Mouse (Mus musculus): ENCODE measurements at regions not wholly inside any gene's neighbourhood (a gene's known extent, or its start where the extent isn't known, plus 50 kb on each side); places are given as distances from the start of the nearest gene placed in this dataset.
"Not testable (repeated sequence)": the region's sequence is repeated elsewhere in the genome, so short reads cannot be mapped to it uniquely, and the experiment has no call there.

GRCm38 (mm10) chr5:129256136-129256535, 159.6 kb downstream of the Adgrd1 start:
- DNase-seq (ENCODE audit: low spot score in 2 of 2) = no peak

GRCm38 (mm10) chr5:129257206-129257605, 160.7 kb downstream of the Adgrd1 start:
- no peak for DNase-seq (ENCODE audit: low spot score in 2 of 2)

GRCm38 (mm10) chr5:129260689-129261088, 164.1 kb downstream of the Adgrd1 start:
- no peak for DNase-seq (ENCODE audit: low spot score in 2 of 2)

GRCm38 (mm10) chr5:129263118-129263517, 166.6 kb downstream of the Adgrd1 start:
- no peak for DNase-seq (ENCODE audit: low spot score in 2 of 2)

- no peak for DNase-seq (ENCODE audit: low spot score in 2 of 2)
These were observed 167.8 kb downstream of the Adgrd1 start for GRCm38 (mm10) chr5:129264363-129264762.

GRCm38 (mm10) chr5:129268456-129268855, 171.9 kb downstream of the Adgrd1 start:
- no peak for DNase-seq (ENCODE audit: low spot score in 2 of 2)

GRCm38 (mm10) chr5:129270051-129270472, 173.5 kb downstream of the Adgrd1 start:
- DNase-seq (ENCODE audit: low spot score in 2 of 2) = no peak

GRCm38 (mm10) chr5:129281406-129281805, 184.9 kb downstream of the Adgrd1 start:
- DNase-seq (ENCODE audit: low spot score in 2 of 2) = no peak

GRCm38 (mm10) chr5:129282133-129282532, 185.6 kb downstream of the Adgrd1 start:
- no peak for DNase-seq (ENCODE audit: low spot score in 2 of 2)

GRCm38 (mm10) chr5:129282826-129283225, 186.3 kb downstream of the Adgrd1 start:
- DNase-seq (ENCODE audit: low spot score in 2 of 2) = no peak

- no peak for DNase-seq (ENCODE audit: low spot score in 2 of 2)
These were observed 190.9 kb downstream of the Adgrd1 start for GRCm38 (mm10) chr5:129287481-129287880.

- DNase-seq (ENCODE audit: low spot score in 2 of 2) = not testable (repeated sequence)
These were observed 196.3 kb downstream of the Adgrd1 start for GRCm38 (mm10) chr5:129292821-129293220.

- not testable (repeated sequence) for DNase-seq (ENCODE audit: low spot score in 2 of 2)
These were observed 198.5 kb downstream of the Adgrd1 start for GRCm38 (mm10) chr5:129294861-129295542.

GRCm38 (mm10) chr5:129297657-129298349, 201.3 kb downstream of the Adgrd1 start:
- DNase-seq (ENCODE audit: low spot score in 2 of 2) = no peak

GRCm38 (mm10) chr5:129298646-129299455, 202.2 kb upstream of the Sfswap start:
- no peak for DNase-seq (ENCODE audit: low spot score in 2 of 2)

- DNase-seq (ENCODE audit: low spot score in 2 of 2) = no peak
These were observed 201.6 kb upstream of the Sfswap start for GRCm38 (mm10) chr5:129299456-129299765.

- no peak for DNase-seq (ENCODE audit: low spot score in 2 of 2)
These were observed 200.6 kb upstream of the Sfswap start for GRCm38 (mm10) chr5:129300423-129300822.

- no peak for DNase-seq (ENCODE audit: low spot score in 2 of 2)
These were observed 185.4 kb upstream of the Sfswap start for GRCm38 (mm10) chr5:129315626-129316025.

GRCm38 (mm10) chr5:129331094-129331523, 169.9 kb upstream of the Sfswap start:
- no peak for DNase-seq (ENCODE audit: low spot score in 2 of 2)

- no peak for DNase-seq (ENCODE audit: low spot score in 2 of 2)
These were observed 169.0 kb upstream of the Sfswap start for GRCm38 (mm10) chr5:129332014-129332413.

GRCm38 (mm10) chr5:129338511-129338910, 162.5 kb upstream of the Sfswap start:
- DNase-seq (ENCODE audit: low spot score in 2 of 2) = no peak

- no peak for DNase-seq (ENCODE audit: low spot score in 2 of 2)
These were observed 157.0 kb upstream of the Sfswap start for GRCm38 (mm10) chr5:129344038-129344437.

All from gastrocnemius, postnatal 4 days (tissue).